Mouse (Mus musculus) intestine, postnatal 0 days (tissue): ENCODE data around the gene Dner. TPM values are rescaled to one million over a fixed set of nuclear protein-coding genes. Genes with fewer than 3 reads are reported as not detected.

Experiments
- ATAC-seq: fragments of 200-750 bp; cut with Nextera tagmentation; 2 replicates; pipeline ENCODE4 v1.8.0; 2017; ENCODE audit warnings: mild to moderate bottlenecking, moderate TSS enrichment, moderate library complexity
- H3K27ac ChIP-seq: fragments of 300-500 bp; sonication (generic); 2 replicates; pipeline ENCODE4 v1.5.1; 2014; ENCODE audit warnings: mild to moderate bottlenecking, low read depth, low read length, moderate library complexity
- H3K27me3 ChIP-seq: fragments of 300-500 bp; sonication (generic); replicated peaks from 2 replicates; pipeline ENCODE4 v1.6.1; 2014; ENCODE audit warnings: low read length, mixed read lengths; ENCODE audit not compliant: control insufficient read depth, insufficient read depth
- H3K36me3 ChIP-seq: fragments of 300-500 bp; sonication (generic); 2 replicates; pipeline ENCODE4 v1.6.1; 2014; ENCODE audit warnings: mild to moderate bottlenecking, moderate library complexity; ENCODE audit not compliant: control insufficient read depth, insufficient read depth
- H3K4me1 ChIP-seq: fragments of 300-500 bp; sonication (generic); replicated peaks from 2 replicates; pipeline ENCODE4 v1.6.1; 2014; ENCODE audit warnings: antibody characterized with exemption, low read length, mixed read lengths; ENCODE audit not compliant: control insufficient read depth, insufficient read depth
- H3K4me2 ChIP-seq: fragments of 300-500 bp; sonication (generic); replicated peaks from 2 replicates; pipeline ENCODE4 v1.6.1; 2014; ENCODE audit warnings: low read depth, mild to moderate bottlenecking, moderate library complexity
- H3K4me3 ChIP-seq: fragments of 300-500 bp; sonication (generic); 2 replicates; pipeline ENCODE4 v1.5.1; 2014; ENCODE audit warnings: low read depth, low read length
- H3K9ac ChIP-seq: fragments of 300-500 bp; sonication (generic); 2 replicates; pipeline ENCODE4 v1.6.1; 2014; ENCODE audit warnings: mild to moderate bottlenecking, low read depth, low read length
- H3K9me3 ChIP-seq: fragments of 300-500 bp; sonication (generic); 2 replicates; pipeline ENCODE4 v1.6.1; 2016; ENCODE audit warnings: mixed run types; ENCODE audit not compliant: control insufficient read depth
- CTCF ChIP-seq: sonication (generic); IDR thresholded peaks from 2 replicates; pipeline ENCODE4 v1.5.1; 2016; ENCODE audit warnings: low read depth, mild to moderate bottlenecking, control low read depth, antibody characterized with exemption, moderate library complexity
- WGBS: fragments of 180-500 bp; shearing (Covaris S2); extraction: QIAGEN DNeasy Blood & Tissue Kit; methylation state at CpG from one replicate; pipeline ENCODE4 v1.1.7; 2014; 5-methylcytosine and 5-hydroxymethylcytosine counted together
- polyA plus RNA-seq: library from polyadenylated mRNA; unstranded; fragments of >200 nt; fragmentation: Nextera tagmentation; extraction: Ambion mirVana; gene quantifications from 2 replicates; pipeline ENCODE4 v1.2.1, GENCODE M21; 2015

The Dner gene
- polyA plus RNA-seq, 1 experiment from 2014 or later: 2.1 TPM

DNA sequence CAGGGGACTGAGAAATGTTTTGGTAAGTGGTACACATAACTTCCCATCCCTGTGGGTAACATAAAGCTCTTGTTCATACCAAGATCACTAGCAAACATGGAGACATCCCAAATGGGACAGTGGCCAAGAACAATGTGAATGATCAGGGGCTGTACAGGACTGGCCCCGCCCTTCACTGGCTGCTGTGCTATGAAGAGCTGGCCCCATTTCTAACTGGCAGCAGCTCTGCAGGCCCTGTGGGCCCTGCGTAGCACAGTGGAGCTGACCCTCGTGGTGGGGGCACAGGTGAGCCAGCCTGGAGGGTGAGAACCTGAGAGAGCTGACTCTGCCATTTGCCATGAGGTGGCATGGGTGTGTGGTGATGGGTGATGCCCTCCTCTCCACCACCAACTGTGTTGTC is 100.0 kb downstream of the Dner start:
- no peaks in the 10 kb centered on the region for H3K27me3 ChIP-seq
- H3K4me2 ChIP-seq: no peak overlapping the region
- 70% methylated on average over 3 of the region's 3 CpGs for WGBS
- H3K9ac ChIP-seq: no peak overlapping the region
- H3K4me1 ChIP-seq: no peaks in the 10 kb centered on the region
- H3K27ac ChIP-seq: no peak overlapping the region
- H3K36me3 ChIP-seq: no peaks in the 10 kb centered on the region
- ATAC-seq: no peak
- TF ChIP-seq CTCF: no peak
- no peaks in the 10 kb centered on the region for H3K9me3 ChIP-seq
- no peak overlapping the region for H3K4me3 ChIP-seq

DNA sequence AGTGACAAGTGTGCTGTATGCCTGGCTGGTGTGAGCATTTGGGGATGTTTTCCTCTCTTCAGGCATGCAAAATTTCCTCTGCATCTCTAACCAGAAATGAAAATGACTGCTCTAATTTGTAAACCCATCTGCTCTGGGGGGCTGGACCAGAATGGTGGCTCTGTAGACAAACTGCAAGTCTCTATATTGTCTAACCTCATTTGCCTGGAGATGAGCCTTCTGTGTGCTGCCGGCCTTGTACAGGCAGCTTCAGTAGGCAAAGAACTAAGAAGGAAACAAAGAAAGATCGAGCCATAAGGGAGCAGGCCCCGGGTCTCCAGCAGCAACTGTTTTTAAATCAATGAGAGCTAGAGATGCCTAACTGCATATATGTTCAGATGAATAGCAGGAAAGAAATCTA is 103.6 kb downstream of the Dner start:
- Histone ChIP-seq H3K4me3 (no peak overlapping the region), H3K36me3 (no peaks in the 10 kb centered on the region), H3K9me3 (no peaks in the 10 kb centered on the region), H3K4me1 (no peaks in the 10 kb centered on the region), H3K27ac (no peak overlapping the region), H3K27me3 (no peaks in the 10 kb centered on the region), H3K4me2 (no peak overlapping the region), H3K9ac (no peak overlapping the region)
- WGBS: 80% methylated on average over 3 of the region's 3 CpGs
- ATAC-seq: no peak
- TF ChIP-seq CTCF: no peak

DNA sequence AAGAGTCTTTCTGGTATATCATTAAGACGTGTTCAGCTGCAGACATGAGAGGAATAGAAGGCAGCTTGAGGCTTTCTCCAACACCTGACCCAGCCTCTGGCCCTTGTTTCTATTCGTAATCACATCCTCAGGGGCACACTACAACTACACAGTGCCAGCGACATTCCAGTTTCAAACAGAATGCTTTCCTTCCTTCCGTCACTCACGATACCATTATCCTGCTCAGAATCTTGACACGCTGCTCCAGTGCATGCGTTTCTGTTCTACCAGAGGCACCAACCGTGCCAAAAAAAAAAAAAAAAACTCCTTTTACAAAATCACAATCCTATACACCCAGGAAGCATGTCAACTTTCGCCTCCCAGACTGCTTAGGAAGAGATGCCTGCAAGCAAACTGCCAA is 105.5 kb downstream of the Dner start:
- 82% methylated on average over 9 of the region's 9 CpGs for WGBS
- TF ChIP-seq CTCF: no peak

DNA sequence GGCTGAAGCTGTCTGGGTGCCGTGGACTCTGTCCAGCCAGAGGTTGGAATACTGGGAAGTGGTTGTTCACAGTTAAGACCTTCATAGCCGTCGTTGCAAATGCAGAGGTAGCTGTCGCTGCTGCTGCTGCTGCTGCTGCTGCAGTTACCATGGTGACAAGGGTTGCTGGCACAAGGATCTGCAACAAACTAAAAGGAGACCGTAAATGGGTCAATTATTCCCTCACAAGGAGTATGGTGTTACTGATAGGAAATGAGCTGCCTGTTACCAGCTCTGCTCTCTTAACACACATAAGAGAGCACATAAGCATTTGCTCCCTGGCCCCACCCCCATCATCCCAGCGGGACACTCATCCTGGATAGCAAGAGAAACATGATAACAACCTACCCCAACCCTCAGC is 110.6 kb downstream of the Dner start:
- Histone ChIP-seq H3K4me2 (no peak overlapping the region), H3K9me3 (no peaks in the 10 kb centered on the region), H3K36me3 (no peaks in the 10 kb centered on the region), H3K4me3 (no peak overlapping the region), H3K9ac (no peak overlapping the region), H3K4me1 (no peaks in the 10 kb centered on the region), H3K27me3 (no peaks in the 10 kb centered on the region), H3K27ac (no peak overlapping the region)
- WGBS: 26% methylated on average over 6 of the region's 6 CpGs
- no peak for ATAC-seq
- TF ChIP-seq CTCF: no peak

More for the DNA sequence above, 105.5 kb downstream of the Dner start:
- no peak overlapping the region for H3K9ac ChIP-seq
- H3K4me1 ChIP-seq: no peaks in the 10 kb centered on the region
- H3K9me3 ChIP-seq: no peaks in the 10 kb centered on the region
- H3K27ac ChIP-seq: no peak overlapping the region
- H3K27me3 ChIP-seq: no peaks in the 10 kb centered on the region
- no peak overlapping the region for H3K4me3 ChIP-seq
- ATAC-seq: no peak
- H3K36me3 ChIP-seq: no peaks in the 10 kb centered on the region
- H3K4me2 ChIP-seq: no peak overlapping the region

DNA sequence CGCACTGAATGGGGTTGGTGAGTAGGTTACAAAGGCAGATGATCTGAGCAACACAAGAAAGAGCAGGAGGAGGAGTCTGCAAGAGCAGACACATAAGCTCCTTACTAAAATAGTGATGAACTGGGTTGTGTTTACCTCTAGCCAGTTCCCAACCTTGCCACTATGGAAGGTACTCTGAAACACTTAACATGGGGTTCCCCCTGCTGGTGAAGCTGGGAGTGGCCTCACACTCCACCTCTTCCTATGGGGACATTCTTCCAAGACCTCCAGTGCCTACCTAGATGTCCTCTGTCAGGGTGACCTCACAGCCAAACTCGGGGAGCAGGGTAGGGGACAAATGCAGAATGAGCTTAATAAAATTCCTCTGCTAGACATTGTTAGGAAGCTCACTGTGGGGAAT is 114.2 kb downstream of the Dner start:
- WGBS: 57% methylated on average over 2 of the region's 2 CpGs
- Histone ChIP-seq H3K4me1 (no peaks in the 10 kb centered on the region), H3K9ac (no peak overlapping the region), H3K27me3 (no peaks in the 10 kb centered on the region), H3K27ac (no peak overlapping the region), H3K9me3 (no peaks in the 10 kb centered on the region), H3K4me3 (no peak overlapping the region), H3K4me2 (no peak overlapping the region), H3K36me3 (no peaks in the 10 kb centered on the region)
- no peak for ATAC-seq
- TF ChIP-seq CTCF: peak; percentile 78

DNA sequence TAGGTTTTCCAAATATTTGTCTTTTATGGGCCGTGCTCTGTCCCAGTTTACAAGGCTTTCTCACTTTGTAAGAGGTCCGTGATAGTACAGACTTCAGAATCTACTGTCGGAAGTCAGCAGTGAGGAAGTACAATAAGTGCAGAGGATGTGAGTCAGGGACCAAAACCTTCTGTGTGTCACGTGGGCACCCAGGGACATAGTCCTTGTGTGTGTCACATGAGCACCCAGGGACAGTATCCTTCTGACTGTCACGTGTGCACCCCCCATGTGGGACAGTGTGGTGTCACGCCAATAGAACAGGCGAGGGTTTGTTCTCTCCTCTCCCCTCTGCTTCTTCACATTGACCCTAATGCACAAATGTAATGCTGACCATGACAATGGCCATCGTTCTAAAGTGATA is 134.2 kb downstream of the Dner start:
- Histone ChIP-seq H3K27ac (no peak overlapping the region), H3K9me3 (no peaks in the 10 kb centered on the region), H3K36me3 (no peaks in the 10 kb centered on the region), H3K4me2 (no peak overlapping the region), H3K4me3 (no peak overlapping the region), H3K9ac (no peak overlapping the region), H3K27me3 (no peaks in the 10 kb centered on the region), H3K4me1 (no peaks in the 10 kb centered on the region)
- ATAC-seq: no peak
- TF ChIP-seq CTCF: no peak
- 60% methylated on average over 8 of the region's 8 CpGs for WGBS

DNA sequence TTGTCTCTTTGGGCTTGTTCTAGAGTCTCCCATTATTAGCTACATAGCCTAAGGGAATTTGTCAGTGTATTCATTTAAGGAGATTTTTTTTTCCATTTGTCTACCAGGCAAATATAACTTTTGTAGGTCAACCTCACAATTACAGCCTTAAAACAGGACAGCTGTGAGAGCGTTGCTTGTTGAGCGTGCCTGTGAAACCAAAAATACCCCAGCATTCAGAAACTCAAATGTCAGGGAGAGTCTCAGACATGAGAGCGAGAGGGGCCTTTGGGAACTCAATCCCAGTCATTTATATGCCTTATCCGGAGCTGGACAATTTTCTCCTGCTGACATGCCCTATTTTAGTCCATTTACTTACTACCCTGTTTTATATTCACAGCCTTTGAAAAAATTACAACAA is 134.6 kb downstream of the Dner start:
- TF ChIP-seq CTCF: no peak

More for the DNA sequence above, 134.6 kb downstream of the Dner start:
- no peaks in the 10 kb centered on the region for H3K36me3 ChIP-seq
- no peak overlapping the region for H3K9ac ChIP-seq
- no peaks in the 10 kb centered on the region for H3K27me3 ChIP-seq
- H3K4me2 ChIP-seq: no peak overlapping the region
- 79% methylated on average over 4 of the region's 4 CpGs for WGBS
- H3K4me1 ChIP-seq: no peaks in the 10 kb centered on the region
- no peak overlapping the region for H3K4me3 ChIP-seq
- H3K9me3 ChIP-seq: no peaks in the 10 kb centered on the region
- ATAC-seq: no peak
- H3K27ac ChIP-seq: no peak overlapping the region
